Mouse (Mus musculus) mouse embryonic stem cell (cell line): ENCODE measurements around the gene Bace1.

Experiments
- in situ Hi-C, 2 experiments: fragments of 300-500 bp; cut with MboI; formaldehyde crosslinking; loops; 1 replicate in 1 of 2; 3 replicates in 1 of 2; pipeline ENCODE4 v1.14.3; 2019 to 2020; ENCODE audit warnings: low sequenced_read_pairs in 2 of 2, low pct_unique_long_range_greater_than_20kb in 1 of 2, mixed read lengths in 1 of 2; ENCODE audit not compliant: unreplicated experiment in 1 of 2

The Bace1 gene

GRCm38 (mm10) chr9:45859364-45859763 lies 21.0 kb downstream of the Bace1 start:
- in situ Hi-C loops = no loop called here

- in situ Hi-C loops = no loop called here
Measured at GRCm38 (mm10) chr9:45861813-45862212, 23.4 kb downstream of the Bace1 start.

- in situ Hi-C loops = no loop called here
Measured at GRCm38 (mm10) chr9:45869181-45869580, 30.8 kb downstream of the Bace1 start.

GRCm38 (mm10) chr9:45870265-45870664 lies 31.9 kb downstream of the Bace1 start:
- in situ Hi-C loops = no loop called here

GRCm38 (mm10) chr9:45877928-45878327 lies 39.5 kb downstream of the Bace1 start:
- in situ Hi-C loops = no loop called here

GRCm38 (mm10) chr9:45893681-45894080 lies 55.3 kb downstream of the Bace1 start:
- in situ Hi-C loops = no loop called here

- in situ Hi-C loops = no loop called here
Measured at GRCm38 (mm10) chr9:45905196-45905595, 66.8 kb downstream of the Bace1 start.

GRCm38 (mm10) chr9:45905811-45906237 lies 67.4 kb downstream of the Bace1 start:
- in situ Hi-C loops = no loop called here

GRCm38 (mm10) chr9:45906355-45907077 lies 68.1 kb downstream of the Bace1 start, which contains the start of the genes Pcsk7 and Rnf214:
Gene Pcsk7 (plus strand): TSS chr9:45906497.
Gene Rnf214 (minus strand): TSS chr9:45906911.
- in situ Hi-C loops = no loop called here

- in situ Hi-C loops = no loop called here
Measured at GRCm38 (mm10) chr9:45907078-45907428, 68.7 kb downstream of the Bace1 start.

GRCm38 (mm10) chr9:45910995-45911394 lies 72.6 kb downstream of the Bace1 start:
- in situ Hi-C loops = no loop called here

GRCm38 (mm10) chr9:45911673-45912072 lies 73.3 kb downstream of the Bace1 start:
- in situ Hi-C loops = no loop called here
